Mouse (Mus musculus): ENCODE data around the gene Hsp90ab1. TPM values are rescaled to one million over a fixed set of nuclear protein-coding genes. Genes with fewer than 3 reads are reported as not detected.

Hsp90ab1 gene
- total RNA-seq, 2 experiments from 2014 or later, result 1,179 to 1,260 TPM

GRCm38 (mm10) chr17:45581567-45581983, 8.5 kb upstream of the Hsp90ab1 start:
- DNase-seq (ENCODE audit: low spot score in 2 of 2), result peak; percentile 60 to 74

GRCm38 (mm10) chr17:45580958-45581477, 7.9 kb upstream of the Hsp90ab1 start:
- no peak for DNase-seq (ENCODE audit: low spot score in 2 of 2)

DNA sequence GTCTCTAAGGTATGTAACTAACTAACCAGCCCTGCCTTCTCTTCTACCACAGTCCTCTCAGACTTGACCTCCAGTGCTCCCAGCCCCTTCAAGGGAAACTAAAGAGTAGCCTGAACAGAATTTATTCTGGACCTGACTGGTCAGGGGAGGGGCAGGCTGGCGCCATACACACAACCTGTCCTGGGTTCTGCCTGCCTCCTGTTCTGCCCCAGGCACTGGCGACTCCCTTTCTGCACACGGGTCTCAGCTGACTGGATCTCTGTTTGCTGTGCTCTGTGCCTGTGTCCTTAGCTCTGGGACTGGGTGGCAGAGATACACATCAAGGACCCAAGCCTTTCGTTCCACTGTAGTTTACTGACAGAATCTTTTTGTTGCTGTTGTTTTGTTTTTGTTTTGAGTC, 6.5 kb upstream of the Hsp90ab1 start:
- no peak for DNase-seq (ENCODE audit: low spot score in 2 of 2)

GRCm38 (mm10) chr17:45578843-45579242, 5.8 kb upstream of the Hsp90ab1 start:
- DNase-seq (ENCODE audit: low spot score in 2 of 2), result no peak

- DNase-seq (ENCODE audit: low spot score in 2 of 2), result no peak
Measured at GRCm38 (mm10) chr17:45578242-45578641, 5.2 kb upstream of the Hsp90ab1 start.

DNA sequence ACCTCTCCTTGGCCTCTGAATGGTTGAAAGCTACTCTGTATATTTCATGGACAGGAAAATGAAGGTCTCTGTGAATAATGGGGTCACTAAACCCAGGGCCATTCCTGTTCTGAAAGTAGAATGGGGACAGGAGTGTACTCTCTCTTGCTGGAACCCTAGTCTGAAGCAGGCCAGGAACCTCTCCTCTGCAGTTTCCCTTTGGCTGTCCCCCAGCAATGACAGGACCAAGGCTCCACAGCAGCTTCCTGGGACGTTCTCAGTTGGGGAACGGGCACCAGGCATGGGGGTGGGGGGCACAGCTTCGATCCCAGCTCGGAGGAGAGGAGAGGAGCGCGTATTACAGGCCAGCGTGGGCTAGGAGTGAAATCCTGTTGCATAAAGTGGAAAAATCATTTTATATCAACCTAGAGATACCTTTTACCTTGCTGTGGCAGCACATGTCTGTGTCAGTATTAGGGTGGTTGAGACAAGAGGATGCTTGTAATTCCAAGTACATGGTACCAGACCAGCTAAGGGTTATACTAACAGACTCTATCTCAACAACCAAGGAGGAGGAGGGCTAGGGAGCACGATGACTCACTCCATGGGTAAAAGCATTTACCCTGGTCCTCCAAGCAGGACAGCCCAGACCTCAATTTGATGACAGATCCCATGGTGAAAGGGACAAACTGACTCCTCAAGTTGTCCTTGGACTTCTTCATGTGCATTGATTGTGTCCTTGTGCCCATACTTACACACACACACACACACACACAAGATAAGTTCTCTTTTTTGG, 2.2 kb upstream of the Hsp90ab1 start:
- no peak for DNase-seq (ENCODE audit: low spot score in 2 of 2)

DNA sequence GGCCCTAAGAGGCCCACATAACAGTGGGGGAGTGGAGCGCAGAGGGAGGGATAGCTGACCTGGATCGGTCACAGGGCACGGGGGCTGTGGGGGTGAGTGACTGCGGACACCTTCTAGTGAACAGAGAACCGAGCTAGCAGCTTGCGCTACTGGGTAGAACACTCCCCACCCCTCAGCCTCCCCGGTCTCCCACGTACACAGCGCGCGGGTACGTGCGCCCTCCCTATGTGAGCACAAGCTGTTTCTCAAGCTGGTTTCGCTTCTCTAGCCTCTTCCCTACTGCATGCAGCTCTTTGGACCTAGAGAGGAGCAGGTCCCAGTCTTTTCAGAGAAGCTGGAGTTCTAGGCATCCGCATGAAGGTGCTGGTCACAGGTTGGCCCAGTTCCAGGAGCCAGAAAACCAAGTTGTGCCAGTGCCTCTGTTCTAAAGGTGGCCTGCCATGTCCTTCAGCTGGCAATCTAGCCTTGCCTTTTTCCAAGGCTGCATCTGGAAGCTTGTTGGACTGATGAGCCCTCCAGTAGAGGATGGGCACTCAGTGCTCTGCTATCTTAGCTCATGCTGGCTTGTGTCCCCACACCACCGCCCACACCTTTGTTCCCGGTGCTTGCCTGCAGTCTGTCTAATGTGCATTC, 1.2 kb upstream of the Hsp90ab1 start:
- DNase-seq (ENCODE audit: low spot score in 2 of 2), result peak in 1 of 2 experiments; percentile 63

DNA sequence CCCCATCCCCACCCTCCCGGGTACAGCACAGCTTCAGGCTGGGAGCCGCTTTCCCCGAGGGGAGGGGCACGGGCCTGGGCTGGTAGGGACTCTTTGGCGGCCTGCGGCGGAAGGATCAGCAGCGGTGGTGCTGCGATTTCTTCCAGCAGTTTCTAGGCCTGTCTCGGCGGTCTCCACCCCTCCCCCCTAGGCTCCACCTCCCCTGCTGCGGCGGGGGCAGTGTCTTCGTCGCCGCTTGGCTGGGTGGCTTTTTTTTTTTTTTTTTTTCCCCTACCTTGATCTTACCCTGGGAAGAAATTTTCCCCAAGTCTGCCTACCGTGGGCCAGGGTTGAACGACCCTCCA, 681 bp upstream of the Hsp90ab1 start:
- peak; percentile 89 to 96 for DNase-seq (ENCODE audit: low spot score in 2 of 2)

GRCm38 (mm10) chr17:45572103-45573086, 676 bp downstream of the Hsp90ab1 start:
- DNase-seq (ENCODE audit: low spot score in 2 of 2), result peak; percentile 65 to 84

- no peak for DNase-seq (ENCODE audit: low spot score in 2 of 2)
Measured at GRCm38 (mm10) chr17:45569999-45570398, 3.1 kb downstream of the Hsp90ab1 start.

DNA sequence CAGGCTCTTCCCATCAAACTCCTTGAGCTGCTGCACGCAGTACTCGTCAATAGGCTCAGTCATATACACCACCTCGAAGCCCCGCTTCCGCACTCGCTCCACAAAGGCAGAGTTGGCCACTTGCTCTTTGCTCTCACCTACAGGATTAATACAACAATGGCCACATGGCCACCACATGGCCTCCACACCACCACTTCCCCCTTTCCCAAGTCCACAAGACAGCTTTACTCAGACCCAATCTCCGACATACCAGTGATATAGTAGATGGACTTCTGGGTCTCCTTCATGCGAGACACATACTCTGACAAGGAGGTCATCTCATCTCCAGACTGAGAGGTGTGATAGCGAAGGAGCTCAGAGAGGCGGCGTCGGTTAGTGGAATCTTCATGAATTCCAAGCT, 4.1 kb downstream of the Hsp90ab1 start:
- no peak for DNase-seq (ENCODE audit: low spot score in 2 of 2)

DNA sequence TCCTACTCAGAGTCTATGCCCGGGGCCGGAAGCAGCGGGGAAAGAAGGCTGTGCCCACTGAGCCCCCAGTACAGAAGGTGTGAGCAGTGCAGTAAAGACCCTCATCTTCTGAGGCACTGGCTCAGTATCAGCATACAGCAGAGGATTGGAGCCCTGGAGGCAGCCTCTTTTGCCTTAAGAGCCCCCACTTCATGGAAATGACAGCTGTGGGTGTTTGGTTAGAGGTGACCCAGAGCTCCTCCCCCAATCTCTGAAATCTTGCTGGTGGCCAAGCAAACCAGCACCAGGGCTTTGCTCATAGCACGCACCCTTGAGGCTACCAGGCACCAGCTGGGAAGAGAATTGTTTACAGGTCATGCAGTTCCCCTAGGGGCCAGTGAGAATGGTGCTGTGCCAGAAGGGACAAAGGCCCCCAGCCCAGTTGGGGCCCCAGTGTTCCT, 5.9 kb downstream of the Hsp90ab1 start:
- DNase-seq (ENCODE audit: low spot score in 2 of 2), result no peak

GRCm38 (mm10) chr17:45566360-45567161, 6.5 kb downstream of the Hsp90ab1 start:
- DNase-seq (ENCODE audit: low spot score in 2 of 2), result no peak

GRCm38 (mm10) chr17:45566031-45566359, 7.1 kb downstream of the Hsp90ab1 start:
- DNase-seq (ENCODE audit: low spot score in 2 of 2), result no peak

GRCm38 (mm10) chr17:45565103-45565502, 8.0 kb downstream of the Hsp90ab1 start:
- no peak for DNase-seq (ENCODE audit: low spot score in 2 of 2)

DNA sequence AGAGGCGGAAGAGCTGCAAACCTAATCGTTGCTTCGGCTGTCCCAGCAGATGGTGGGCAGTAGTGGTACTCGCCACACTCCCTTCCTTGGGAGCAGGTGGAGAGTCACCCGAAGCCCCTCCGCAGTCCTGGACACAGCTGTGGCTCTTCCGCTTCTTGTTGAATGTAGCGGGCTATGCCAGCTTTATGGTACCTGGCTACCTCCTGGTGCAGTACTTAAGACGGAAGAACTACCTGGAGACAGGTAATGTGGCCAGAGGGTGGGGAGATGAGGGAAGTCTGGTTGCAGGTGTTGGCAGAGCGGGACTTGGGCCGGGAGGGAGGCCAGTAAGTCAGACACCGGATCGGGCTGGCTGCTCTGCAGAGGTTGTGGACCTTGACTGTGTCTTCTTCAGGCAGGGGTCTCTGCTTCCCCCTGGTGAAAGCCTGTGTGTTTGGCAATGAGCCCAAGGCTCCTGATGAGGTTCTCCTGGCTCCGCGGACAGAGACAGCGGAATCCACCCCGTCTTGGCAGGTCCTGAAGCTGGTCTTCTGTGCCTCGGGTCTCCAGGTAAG, 8.5 kb downstream of the Hsp90ab1 start:
- DNase-seq (ENCODE audit: low spot score in 2 of 2), result no peak

DNA sequence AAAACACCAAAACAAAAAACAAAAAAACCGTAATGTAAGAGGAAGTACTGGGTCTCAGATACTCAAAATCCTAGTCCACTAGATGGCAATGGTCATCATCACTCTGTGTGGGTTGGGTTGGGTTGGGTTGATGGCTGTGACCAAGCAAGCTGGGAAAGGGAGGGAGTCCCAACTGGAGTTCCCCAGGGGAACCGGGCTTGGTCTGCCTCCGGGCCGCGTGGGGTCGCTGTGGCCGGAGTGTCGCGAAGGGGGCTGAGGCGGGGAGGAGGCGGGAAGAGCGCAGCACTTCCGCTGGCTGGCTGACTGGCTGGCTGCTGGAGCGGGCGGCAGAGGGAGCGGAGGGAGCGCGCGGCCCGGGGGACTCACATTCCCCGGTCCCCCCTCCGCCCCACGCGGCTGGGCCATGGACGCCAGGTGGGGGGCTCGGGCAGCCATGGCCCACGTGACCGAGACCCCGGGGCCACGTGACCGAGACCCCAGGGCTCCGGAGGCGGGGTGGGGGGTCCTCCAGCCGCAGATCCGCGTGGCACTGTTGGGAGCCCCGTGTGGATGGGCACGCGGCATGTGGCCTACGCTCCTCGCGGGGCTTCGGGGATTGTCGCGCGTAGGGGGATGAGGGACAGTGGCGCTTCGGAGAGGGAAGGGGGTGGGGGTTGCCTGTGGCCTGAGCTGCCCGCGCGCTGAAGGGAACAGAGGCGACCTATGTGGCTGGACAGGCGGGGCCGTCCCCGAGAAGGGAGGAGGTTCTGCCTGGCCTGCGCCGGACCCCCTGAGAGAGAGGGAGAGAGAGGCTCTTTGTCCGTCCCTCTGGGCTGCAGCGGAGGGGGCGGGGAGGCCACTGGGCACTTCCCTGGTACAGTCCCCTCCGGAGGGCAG, 9.2 kb downstream of the Hsp90ab1 start, which contains the start of gene Slc35b2:
Gene Slc35b2 (plus strand): TSS at position 220 of the 876 bp plus-strand sequence.
- peak; percentile 92 to 94 for DNase-seq (ENCODE audit: low spot score in 2 of 2)

DNA sequence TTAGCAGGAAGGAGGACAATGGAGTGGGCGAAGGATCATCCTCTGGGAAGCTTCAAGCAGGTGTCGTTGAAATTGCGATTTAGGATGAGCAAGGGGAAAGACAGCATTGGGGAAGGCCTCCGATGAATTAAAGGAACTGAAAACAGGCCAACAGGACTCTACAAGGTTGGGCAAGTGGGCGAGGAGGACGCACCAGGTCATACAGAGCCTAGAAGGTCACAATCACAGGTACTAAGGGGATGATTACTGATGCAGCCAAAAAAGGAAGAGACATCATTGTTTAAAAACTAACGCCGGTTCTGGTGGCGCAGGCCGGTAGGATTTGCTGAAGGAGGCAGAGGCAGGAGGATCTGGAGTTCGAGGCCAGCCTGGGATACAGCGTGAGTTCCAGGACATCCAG, 9.9 kb downstream of the Hsp90ab1 start:
- DNase-seq (ENCODE audit: low spot score in 2 of 2), result no peak

All from gastrocnemius, postnatal 4 days (tissue).